Mouse (Mus musculus) T-helper 2 cell (primary cell): ENCODE measurements around the gene Evi2a.

ENCODE experiments used
- in situ Hi-C: fragments of 300-600 bp; cut with MboI, MseI; formaldehyde crosslinking; loops from one replicate; pipeline ENCODE4 v1.15.1; 2025; ENCODE audit warnings: high pct_unique_total_duplicates

Evi2a gene

DNA sequence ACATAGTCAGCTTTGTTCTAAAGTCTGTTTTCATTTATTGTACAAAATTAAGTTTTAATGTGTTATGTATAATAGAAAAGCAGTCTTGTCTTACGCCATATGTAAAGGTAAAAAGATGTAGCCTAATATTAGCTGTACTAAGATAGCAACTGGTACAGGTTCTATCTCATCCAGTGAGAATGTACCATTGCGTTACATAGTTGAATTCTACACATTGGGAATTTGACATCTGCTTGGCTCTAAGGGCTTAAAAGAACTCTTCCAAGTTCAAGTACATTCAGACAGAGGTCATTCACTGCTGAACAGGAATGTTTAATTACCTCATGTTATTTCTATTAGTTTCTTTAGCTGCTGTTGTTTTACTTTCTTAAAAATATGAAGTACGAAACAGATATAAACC, 3.9 kb downstream of the Evi2a start:
- in situ Hi-C loops, result no loop called here

DNA sequence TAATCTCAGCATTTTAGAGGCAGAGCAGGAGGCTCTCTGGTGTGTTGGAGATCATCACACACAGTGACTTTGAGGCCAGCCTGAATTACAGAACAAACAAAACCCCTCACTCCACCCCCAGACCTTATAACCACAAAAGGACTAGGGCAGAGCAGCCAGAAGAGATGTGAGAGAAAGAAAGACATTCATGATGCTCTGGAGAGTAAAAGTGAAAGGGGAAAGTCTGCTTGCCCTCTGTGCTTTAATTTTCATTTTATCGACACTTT, 6.2 kb downstream of the Evi2a start:
- in situ Hi-C loops, result no loop called here

- in situ Hi-C loops, result no loop called here
Measured at GRCm38 (mm10) chr11:79523560-79524309, 6.7 kb downstream of the Evi2a start, which contains the start of gene Evi2b. Gene Evi2b (minus strand): TSS chr11:79523762.

DNA sequence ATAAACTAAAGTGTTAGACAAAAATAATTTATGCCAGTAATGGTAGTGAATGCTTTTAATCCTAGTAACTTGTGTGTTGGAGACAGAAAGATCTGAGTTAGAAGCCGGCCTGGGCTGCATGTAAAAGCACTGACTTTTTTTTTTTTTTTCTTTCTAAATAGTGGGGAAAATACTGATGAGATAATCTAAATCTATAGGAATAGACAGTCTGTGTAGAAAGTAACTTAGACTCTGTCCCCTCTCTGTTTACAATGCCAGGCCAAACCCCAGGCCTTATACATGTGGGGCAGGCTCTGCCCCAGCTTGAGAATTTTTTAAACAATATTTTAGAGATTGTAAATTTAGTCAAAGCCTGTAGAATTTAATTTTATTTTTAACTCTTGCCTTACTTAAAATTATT, 7.5 kb downstream of the Evi2a start:
- in situ Hi-C loops, result no loop called here

- in situ Hi-C loops, result no loop called here
Measured at GRCm38 (mm10) chr11:79521930-79522329, 8.5 kb downstream of the Evi2a start.

DNA sequence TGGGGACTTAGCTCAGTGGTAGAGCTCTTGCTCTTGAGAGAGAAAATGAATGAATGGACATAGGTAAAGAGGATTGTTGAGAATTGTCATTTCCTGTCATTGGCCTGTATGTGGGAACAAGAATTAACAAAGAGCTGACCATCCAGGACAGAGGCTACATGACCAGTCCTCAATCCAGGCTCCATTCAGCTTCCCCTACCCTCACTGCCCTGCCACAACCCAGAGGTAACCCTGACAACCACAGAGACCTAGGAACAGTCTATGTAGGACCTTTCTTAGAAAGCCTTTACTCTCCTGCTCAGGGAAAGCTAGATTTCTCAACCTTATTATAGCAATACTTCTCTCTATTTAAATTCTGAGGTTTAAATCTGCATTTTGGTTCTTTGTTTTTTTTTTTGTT, 9.6 kb downstream of the Evi2a start:
- in situ Hi-C loops, result no loop called here

DNA sequence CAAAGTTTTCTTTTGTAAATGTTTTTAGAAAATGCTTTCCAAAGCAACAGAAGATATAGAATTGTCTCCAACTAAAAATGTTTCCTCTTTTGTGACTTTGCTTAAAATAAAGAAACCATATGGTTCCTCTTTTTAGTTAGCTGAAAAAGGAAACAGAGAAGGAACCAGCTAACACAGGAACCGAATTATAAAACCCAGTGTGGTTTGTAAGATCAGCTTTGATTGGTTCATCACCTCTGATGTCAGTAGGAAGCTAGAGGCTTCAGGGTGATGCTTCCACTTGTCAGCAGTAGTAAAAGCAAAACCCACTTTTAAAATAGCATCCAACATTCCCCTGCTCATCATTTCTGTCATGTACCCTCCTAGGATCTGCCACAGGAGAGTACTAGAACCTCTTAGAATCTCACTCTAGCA, 10.5 kb downstream of the Evi2a start:
- in situ Hi-C loops, result no loop called here

- in situ Hi-C loops, result no loop called here
Measured at GRCm38 (mm10) chr11:79519299-79519698, 11.1 kb downstream of the Evi2a start.

DNA sequence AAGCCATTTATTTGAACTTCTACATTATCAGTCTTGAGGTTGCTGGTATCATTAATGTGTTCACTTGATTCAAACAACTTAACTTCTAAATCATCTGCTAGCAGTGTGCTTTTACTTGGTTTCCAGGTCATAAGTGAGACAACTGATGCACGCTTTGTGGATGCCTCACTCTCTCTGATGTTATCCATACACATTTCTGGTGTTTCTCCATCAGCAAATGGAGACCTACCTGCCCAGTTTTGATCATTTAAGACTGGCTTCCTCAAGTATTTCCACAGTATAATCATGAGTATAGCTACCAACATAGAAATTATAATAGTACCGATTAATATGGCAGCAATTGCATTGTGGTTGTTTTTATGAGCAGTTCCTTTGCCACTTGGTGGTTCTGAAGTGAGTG, 14.6 kb downstream of the Evi2a start:
- in situ Hi-C loops, result no loop called here

DNA sequence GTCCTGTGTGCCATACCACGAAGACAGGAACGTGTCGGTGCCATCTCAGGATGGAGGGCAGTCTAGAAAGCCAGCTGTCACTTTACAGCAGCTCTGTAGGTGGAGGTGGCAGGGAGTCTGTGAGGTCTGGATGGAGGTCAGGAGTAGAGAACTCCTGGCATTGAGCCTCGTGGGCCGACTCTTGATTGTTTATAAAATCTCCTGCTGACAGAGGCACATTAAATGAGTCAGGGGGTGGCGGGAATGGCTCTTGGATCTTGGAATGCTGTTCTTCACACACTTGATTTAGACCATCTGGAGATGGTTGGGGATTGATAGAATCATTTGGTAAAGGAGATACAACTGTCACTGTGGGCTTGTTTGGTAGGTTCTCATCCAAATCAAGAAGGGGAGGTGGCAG, 15.1 kb downstream of the Evi2a start:
- in situ Hi-C loops, result no loop called here

GRCm38 (mm10) chr11:79511970-79512369, 18.4 kb downstream of the Evi2a start:
- in situ Hi-C loops, result no loop called here

DNA sequence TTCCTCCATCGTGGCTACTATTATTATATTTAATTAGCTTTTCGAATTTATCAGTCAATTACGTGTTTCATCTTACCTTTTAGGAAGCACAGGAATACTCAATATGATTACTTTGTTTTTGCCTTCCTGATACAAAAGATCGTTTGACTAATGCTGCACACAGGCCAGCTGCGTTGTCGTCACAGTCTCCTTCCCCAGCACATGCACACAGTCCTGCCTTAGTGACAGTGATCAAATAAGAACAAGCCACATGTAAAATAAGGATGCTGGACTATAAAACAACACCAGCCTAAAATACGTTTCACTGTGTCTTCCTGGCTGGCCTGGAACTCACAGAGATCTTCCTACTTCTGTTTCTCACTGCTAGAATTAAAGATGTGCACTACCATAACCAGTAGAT, 25.9 kb downstream of the Evi2a start:
- in situ Hi-C loops, result loop anchor here (10.0 kb wide), 1 partner anchor 340 kb away; no protein-coding TSS in a partner anchor

- in situ Hi-C loops, result loop anchor here (10.0 kb wide), 1 partner anchor 339 kb away; no protein-coding TSS in a partner anchor
Measured at GRCm38 (mm10) chr11:79503845-79504244, 26.6 kb downstream of the Evi2a start, which contains the start of gene Omg. Gene Omg (minus strand): TSS chr11:79504084.

GRCm38 (mm10) chr11:79502917-79503316, 27.5 kb downstream of the Evi2a start:
- in situ Hi-C loops, result loop anchor here (10.0 kb wide), 1 partner anchor 338 kb away; no protein-coding TSS in a partner anchor

GRCm38 (mm10) chr11:79494976-79495800, 35.2 kb downstream of the Evi2a start:
- in situ Hi-C loops, result loop anchor here (10.0 kb wide), 1 partner anchor 80 kb away; no protein-coding TSS in a partner anchor

GRCm38 (mm10) chr11:79484721-79485120, 45.7 kb downstream of the Evi2a start:
- in situ Hi-C loops, result no loop called here

- in situ Hi-C loops, result no loop called here
Measured at GRCm38 (mm10) chr11:79483876-79484528, 46.4 kb downstream of the Evi2a start.

DNA sequence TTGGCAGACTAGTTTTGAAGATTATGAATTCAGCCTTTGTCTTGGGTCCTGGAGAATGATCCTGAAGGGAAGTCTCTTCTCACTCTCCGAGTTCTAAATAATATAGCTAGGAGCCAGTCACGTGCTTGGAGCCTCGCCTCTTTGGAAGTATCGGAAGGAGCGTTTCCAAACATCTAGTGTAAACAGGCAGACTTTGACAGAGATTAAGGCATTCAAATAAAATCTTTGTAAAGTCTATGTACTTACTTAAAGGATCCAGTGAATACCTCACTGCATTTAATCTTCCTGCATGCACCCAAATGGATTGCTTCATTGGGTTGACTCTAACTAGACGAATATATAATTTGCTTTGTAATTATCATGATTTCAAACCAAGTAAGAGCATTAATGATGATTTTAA, 47.0 kb downstream of the Evi2a start:
- in situ Hi-C loops, result no loop called here
